Mouse (Mus musculus): ENCODE results near the gene Dctn1. TPM values are rescaled to one million over a fixed set of nuclear protein-coding genes. Genes with fewer than 3 reads are reported as not detected.

The Dctn1 gene
- polyA plus RNA-seq, 1 experiment from 2014 or later, result 135 TPM

- Histone ChIP-seq H3K36me3 (ENCODE audit: control insufficient read depth, insufficient read depth, low read length) (no peaks in the 10 kb centered on the region), H3K4me2 (ENCODE audit: low read length) (no peak overlapping the region), H3K27ac (replicated peaks; ENCODE audit: low read depth, low read length) (no peak overlapping the region), H3K4me1 (ENCODE audit: control insufficient read depth, insufficient read depth, low read length) (no peaks in the 10 kb centered on the region), H3K27me3 (ENCODE audit: control insufficient read depth, insufficient read depth, low read length) (no peaks in the 10 kb centered on the region), H3K9me3 (ENCODE audit: control insufficient read depth, low read length) (no peaks in the 10 kb centered on the region), H3K4me3 (replicated peaks; ENCODE audit: low read depth, low read length) (no peak overlapping the region), H3K9ac (replicated peaks; ENCODE audit: low read length) (no peak overlapping the region)
- ATAC-seq (ENCODE audit: low FRiP score, low TSS enrichment), result no peak
- DNase-seq, result peak; percentile 30
- WGBS, result 31% methylated on average over 10 of the region's 10 CpGs
Observed at GRCm38 (mm10) chr6:83244422-83245061, 78.8 kb downstream of the Dctn1 start.

GRCm38 (mm10) chr6:83245134-83245533 is 79.4 kb downstream of the Dctn1 start:
- Histone ChIP-seq H3K9ac (replicated peaks; ENCODE audit: low read length) (no peak overlapping the region), H3K27me3 (ENCODE audit: control insufficient read depth, insufficient read depth, low read length) (no peaks in the 10 kb centered on the region), H3K4me3 (replicated peaks; ENCODE audit: low read depth, low read length) (no peak overlapping the region), H3K36me3 (ENCODE audit: control insufficient read depth, insufficient read depth, low read length) (no peaks in the 10 kb centered on the region), H3K27ac (replicated peaks; ENCODE audit: low read depth, low read length) (no peak overlapping the region), H3K4me1 (ENCODE audit: control insufficient read depth, insufficient read depth, low read length) (no peaks in the 10 kb centered on the region), H3K4me2 (ENCODE audit: low read length) (no peak overlapping the region), H3K9me3 (ENCODE audit: control insufficient read depth, low read length) (no peaks in the 10 kb centered on the region)
- DNase-seq (peak; percentile 23), ATAC-seq (ENCODE audit: low FRiP score, low TSS enrichment) (no peak)
- WGBS, result 92% methylated on average over 6 of the region's 6 CpGs

GRCm38 (mm10) chr6:83245997-83246396 is 80.3 kb downstream of the Dctn1 start:
- no peaks in the 10 kb centered on the region for H3K4me1 ChIP-seq (ENCODE audit: control insufficient read depth, insufficient read depth, low read length)
- no peak for DNase-seq
- H3K9ac ChIP-seq (replicated peaks; ENCODE audit: low read length), result no peak overlapping the region
- H3K9me3 ChIP-seq (ENCODE audit: control insufficient read depth, low read length), result no peaks in the 10 kb centered on the region
- H3K27ac ChIP-seq (replicated peaks; ENCODE audit: low read depth, low read length), result no peak overlapping the region
- H3K27me3 ChIP-seq (ENCODE audit: control insufficient read depth, insufficient read depth, low read length), result no peaks in the 10 kb centered on the region
- no peaks in the 10 kb centered on the region for H3K36me3 ChIP-seq (ENCODE audit: control insufficient read depth, insufficient read depth, low read length)
- H3K4me3 ChIP-seq (replicated peaks; ENCODE audit: low read depth, low read length), result no peak overlapping the region
- 93% methylated on average over 1 of the region's 1 CpGs for WGBS
- no peak overlapping the region for H3K4me2 ChIP-seq (ENCODE audit: low read length)
- no peak for ATAC-seq (ENCODE audit: low FRiP score, low TSS enrichment)

- 99% methylated on average over 4 of the region's 4 CpGs for WGBS
- Histone ChIP-seq H3K4me2 (ENCODE audit: low read length) (no peak overlapping the region), H3K9ac (replicated peaks; ENCODE audit: low read length) (no peak overlapping the region), H3K9me3 (ENCODE audit: control insufficient read depth, low read length) (no peaks in the 10 kb centered on the region), H3K4me3 (replicated peaks; ENCODE audit: low read depth, low read length) (no peak overlapping the region), H3K27ac (replicated peaks; ENCODE audit: low read depth, low read length) (no peak overlapping the region), H3K36me3 (ENCODE audit: control insufficient read depth, insufficient read depth, low read length) (no peaks in the 10 kb centered on the region), H3K27me3 (ENCODE audit: control insufficient read depth, insufficient read depth, low read length) (no peaks in the 10 kb centered on the region), H3K4me1 (ENCODE audit: control insufficient read depth, insufficient read depth, low read length) (no peaks in the 10 kb centered on the region)
- ATAC-seq (ENCODE audit: low FRiP score, low TSS enrichment), result no peak
- no peak for DNase-seq
Observed at GRCm38 (mm10) chr6:83246750-83247149, 81.0 kb downstream of the Dctn1 start.

GRCm38 (mm10) chr6:83247153-83247552 is 81.4 kb downstream of the Dctn1 start:
- 85% methylated on average over 2 of the region's 2 CpGs for WGBS
- Histone ChIP-seq H3K9ac (replicated peaks; ENCODE audit: low read length) (no peak overlapping the region), H3K27me3 (ENCODE audit: control insufficient read depth, insufficient read depth, low read length) (no peaks in the 10 kb centered on the region), H3K4me2 (ENCODE audit: low read length) (no peak overlapping the region), H3K9me3 (ENCODE audit: control insufficient read depth, low read length) (no peaks in the 10 kb centered on the region), H3K4me3 (replicated peaks; ENCODE audit: low read depth, low read length) (no peak overlapping the region), H3K36me3 (ENCODE audit: control insufficient read depth, insufficient read depth, low read length) (no peaks in the 10 kb centered on the region), H3K27ac (replicated peaks; ENCODE audit: low read depth, low read length) (no peak overlapping the region), H3K4me1 (ENCODE audit: control insufficient read depth, insufficient read depth, low read length) (no peaks in the 10 kb centered on the region)
- DNase-seq, result no peak
- ATAC-seq (ENCODE audit: low FRiP score, low TSS enrichment), result no peak

Other genes starting within 250 kb of the Dctn1 start
- gene Sema4f, start 226.2 kb upstream of the Dctn1 start, polyA plus RNA-seq (2014; fragmentation: Nextera tagmentation; extraction: Ambion mirVana), result 11.3 and 11.5 TPM in 2 replicates
- gene M1ap, start 219.0 kb upstream of the Dctn1 start, polyA plus RNA-seq (2014; fragmentation: Nextera tagmentation; extraction: Ambion mirVana), result 0.28 TPM in 1 of 2 replicates, not detected in the other
- 1.7 TPM in 2 replicates for gene Dok1, start 132.4 kb upstream of the Dctn1 start, polyA plus RNA-seq (2014; fragmentation: Nextera tagmentation; extraction: Ambion mirVana)
- 3.1 and 5.5 TPM in 2 replicates for gene Loxl3, start 131.7 kb upstream of the Dctn1 start, polyA plus RNA-seq (2014; fragmentation: Nextera tagmentation; extraction: Ambion mirVana)
- gene Aup1, start 111.4 kb upstream of the Dctn1 start, polyA plus RNA-seq (2014; fragmentation: Nextera tagmentation; extraction: Ambion mirVana), result 111 and 145 TPM in 2 replicates
- gene Htra2, start 110.6 kb upstream of the Dctn1 start, polyA plus RNA-seq (2014; fragmentation: Nextera tagmentation; extraction: Ambion mirVana), result 38.5 and 53.1 TPM in 2 replicates
- gene Dqx1, start 108.1 kb upstream of the Dctn1 start, polyA plus RNA-seq (2014; fragmentation: Nextera tagmentation; extraction: Ambion mirVana), result 0.53 and 0.68 TPM in 2 replicates
- gene Tlx2, start 95.6 kb upstream of the Dctn1 start, polyA plus RNA-seq (2014; fragmentation: Nextera tagmentation; extraction: Ambion mirVana), result not detected in 2 replicates
- gene Pcgf1, start 88.1 kb upstream of the Dctn1 start, polyA plus RNA-seq (2014; fragmentation: Nextera tagmentation; extraction: Ambion mirVana), result 43.5 and 58.8 TPM in 2 replicates
- not detected in 2 replicates for gene Lbx2, start 79.6 kb upstream of the Dctn1 start, polyA plus RNA-seq (2014; fragmentation: Nextera tagmentation; extraction: Ambion mirVana)
- gene Ccdc142, start 64.3 kb upstream of the Dctn1 start, polyA plus RNA-seq (2014; fragmentation: Nextera tagmentation; extraction: Ambion mirVana), result 4.2 and 6.2 TPM in 2 replicates
- gene Gm42688, start 64.3 kb upstream of the Dctn1 start, polyA plus RNA-seq (2014; fragmentation: Nextera tagmentation; extraction: Ambion mirVana), result 4.3 and 4.8 TPM in 2 replicates
- gene Mrpl53, start 56.9 kb upstream of the Dctn1 start, polyA plus RNA-seq (2014; fragmentation: Nextera tagmentation; extraction: Ambion mirVana), result 120 and 139 TPM in 2 replicates
- 22.4 and 22.6 TPM in 2 replicates for gene Mogs, start 50.4 kb upstream of the Dctn1 start, polyA plus RNA-seq (2014; fragmentation: Nextera tagmentation; extraction: Ambion mirVana)
- 155 and 157 TPM in 2 replicates for gene Wbp1, start 44.4 kb upstream of the Dctn1 start, polyA plus RNA-seq (2014; fragmentation: Nextera tagmentation; extraction: Ambion mirVana)
- gene Ino80b, start 40.5 kb upstream of the Dctn1 start, polyA plus RNA-seq (2014; fragmentation: Nextera tagmentation; extraction: Ambion mirVana), result 13.1 and 14.2 TPM in 2 replicates
- gene Rtkn, start 30.5 kb upstream of the Dctn1 start, polyA plus RNA-seq (2014; fragmentation: Nextera tagmentation; extraction: Ambion mirVana), result 5.0 and 8.8 TPM in 2 replicates
- gene Wdr54, start 9.5 kb upstream of the Dctn1 start, polyA plus RNA-seq (2014; fragmentation: Nextera tagmentation; extraction: Ambion mirVana), result 19.4 and 30.3 TPM in 2 replicates
- gene 1700003E16Rik, start 9.5 kb upstream of the Dctn1 start, polyA plus RNA-seq (2014; fragmentation: Nextera tagmentation; extraction: Ambion mirVana), result 5.9 and 7.1 TPM in 2 replicates
- 0.27 and 0.55 TPM in 2 replicates for gene Slc4a5, start 53.9 kb downstream of the Dctn1 start, polyA plus RNA-seq (2014; fragmentation: Nextera tagmentation; extraction: Ambion mirVana)
- gene Mthfd2, start 160.0 kb downstream of the Dctn1 start, polyA plus RNA-seq (2014; fragmentation: Nextera tagmentation; extraction: Ambion mirVana), result 27.0 and 31.3 TPM in 2 replicates
- 14.7 and 32.5 TPM in 2 replicates for gene Mob1a, start 160.1 kb downstream of the Dctn1 start, polyA plus RNA-seq (2014; fragmentation: Nextera tagmentation; extraction: Ambion mirVana)
- 54.5 and 61.1 TPM in 2 replicates for gene Bola3, start 183.2 kb downstream of the Dctn1 start, polyA plus RNA-seq (2014; fragmentation: Nextera tagmentation; extraction: Ambion mirVana)